Mouse (Mus musculus) thymus, adult 2 months (tissue): ENCODE data around the gene Gm525. TPM values are rescaled to one million over a fixed set of nuclear protein-coding genes. Genes with fewer than 3 reads are reported as not detected.
"Not testable (repeated sequence)": the region's sequence is repeated elsewhere in the genome, so short reads cannot be mapped to it uniquely, and the experiment has no call there.

Experiments
- DNase-seq: peaks from one replicate; pipeline ENCODE4 v3.0.0; 2021
- H3K27ac ChIP-seq: fragments of 200-500 bp; 2 replicates; pipeline ENCODE4 v1.5.1; 2012; ENCODE audit warnings: low read length, control low read depth; ENCODE audit not compliant: control insufficient read depth, insufficient read depth
- H3K27me3 ChIP-seq: fragments of 200-500 bp; 2 replicates; pipeline ENCODE4 v1.6.1; 2012; ENCODE audit warnings: mild to moderate bottlenecking, low read length, moderate library complexity, mixed read lengths; ENCODE audit not compliant: control insufficient read depth, insufficient read depth
- H3K36me3 ChIP-seq: fragments of 200-500 bp; 2 replicates; pipeline ENCODE4 v1.6.1; 2012; ENCODE audit warnings: mild to moderate bottlenecking, low read length, moderate library complexity; ENCODE audit not compliant: control insufficient read depth, insufficient read depth
- H3K4me1 ChIP-seq: fragments of 200-500 bp; replicated peaks from 2 replicates; pipeline ENCODE4 v1.6.1; 2012; ENCODE audit warnings: low read length; ENCODE audit not compliant: control insufficient read depth, insufficient read depth
- H3K4me3 ChIP-seq: fragments of 200-500 bp; 2 replicates; pipeline ENCODE4 v1.5.1; 2012; ENCODE audit warnings: mild to moderate bottlenecking, low read length, control low read depth, moderate library complexity; ENCODE audit not compliant: control insufficient read depth, insufficient read depth
- CTCF ChIP-seq: fragments of 200-500 bp; IDR thresholded peaks from 2 replicates; pipeline ENCODE4 v1.5.1; 2012; ENCODE audit warnings: mild to moderate bottlenecking, control low read depth, low read length, moderate library complexity, borderline replicate concordance; ENCODE audit not compliant: control insufficient read depth, poor library complexity, insufficient read depth; ENCODE audit errors: extremely low read depth
- POLR2A ChIP-seq: fragments of 200-500 bp; IDR thresholded peaks from 2 replicates; pipeline ENCODE4 v1.6.1; 2012; ENCODE audit warnings: mild to moderate bottlenecking, low read length, control low read depth, moderate library complexity; ENCODE audit not compliant: control insufficient read depth, poor library complexity, insufficient read depth; ENCODE audit errors: extremely low read depth
- WGBS: fragments of 180-500 bp; shearing (Covaris S2); methylation state at CpG from one replicate; pipeline ENCODE4 v1.1.7; 2018; 5-methylcytosine and 5-hydroxymethylcytosine counted together
- polyA plus RNA-seq: library from polyadenylated mRNA; depleted of rRNA; stranded (reverse); fragments of >200 nt; gene quantifications from 2 replicates; pipeline ENCODE4 v1.2.3, GENCODE M21; 2012

Gm525 gene
- polyA plus RNA-seq, 1 experiment, result 35.9 TPM

DNA sequence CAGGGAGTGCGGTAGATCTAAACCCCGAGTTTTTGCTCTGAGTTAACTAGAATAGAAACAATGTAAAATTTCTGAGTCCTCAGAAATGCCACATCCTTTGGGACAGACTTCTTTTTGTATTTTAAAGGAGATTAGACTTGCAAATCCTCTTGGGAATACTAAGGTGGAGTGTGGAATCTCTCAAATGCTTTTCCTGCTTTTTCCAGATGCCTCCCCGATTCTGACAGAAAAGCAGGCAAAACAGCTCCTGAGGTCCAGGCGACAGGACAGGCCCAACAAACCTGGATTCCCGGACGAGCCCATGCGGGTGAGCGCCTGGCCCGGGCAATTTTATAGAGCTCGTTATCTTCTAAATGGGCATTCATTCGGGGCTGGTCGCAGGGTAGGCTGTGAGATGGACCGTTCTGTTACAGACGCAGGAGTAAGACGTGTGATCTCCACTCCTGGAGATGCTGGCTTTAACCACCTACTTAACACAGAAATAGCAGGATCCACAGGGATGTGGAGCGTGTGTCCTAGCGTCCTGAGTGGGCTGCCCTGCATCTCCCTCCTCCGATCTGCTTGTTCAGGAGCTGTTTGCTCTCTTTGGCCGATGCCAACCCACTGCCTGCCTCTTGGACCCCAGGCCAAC, 1.3 kb downstream of the Gm525 start:
- peaks cover 67% of the 10 kb centered on the region for H3K4me1 ChIP-seq
- no peak for DNase-seq
- no peak overlapping the region for H3K4me3 ChIP-seq
- no peaks in the 10 kb centered on the region for H3K36me3 ChIP-seq
- peak overlapping the region; percentile 80 for H3K27ac ChIP-seq
- no peaks in the 10 kb centered on the region for H3K27me3 ChIP-seq
- 91% methylated on average over 19 of the region's 19 CpGs for WGBS
- TF ChIP-seq CTCF (no peak), POLR2A (no peak)

DNA sequence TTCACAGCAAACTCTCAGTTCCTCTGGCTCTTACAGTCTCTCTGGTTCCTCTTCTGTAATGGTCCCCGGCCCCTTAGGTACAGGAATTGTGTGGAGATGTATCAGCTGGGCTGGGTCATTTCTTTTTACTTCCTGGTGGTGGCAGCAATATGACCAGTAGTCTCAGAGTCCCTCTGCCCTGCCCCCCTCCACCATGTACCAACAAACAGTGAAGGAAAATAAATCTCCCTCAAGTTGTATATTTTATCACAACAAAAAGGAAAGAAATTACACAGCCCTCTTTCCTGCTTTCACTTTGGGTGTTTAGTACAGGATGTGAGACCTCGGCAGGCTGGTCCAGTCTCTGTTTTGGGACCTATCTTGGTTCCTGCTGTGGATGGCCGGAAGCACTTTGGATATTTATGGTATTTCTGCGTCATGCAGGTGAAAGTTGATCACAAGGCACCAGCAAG, 2.8 kb downstream of the Gm525 start:
- no peaks in the 10 kb centered on the region for H3K27me3 ChIP-seq
- WGBS, result 21% methylated on average over 4 of the region's 4 CpGs
- DNase-seq, result no peak
- TF ChIP-seq CTCF (no peak), POLR2A (no peak)
- no peak overlapping the region for H3K4me3 ChIP-seq
- H3K36me3 ChIP-seq, result peaks cover 3% of the 10 kb centered on the region; the same call in 1 of the 2 replicates
- peak overlapping the region; percentile 96 for H3K27ac ChIP-seq
- H3K4me1 ChIP-seq, result peaks cover 73% of the 10 kb centered on the region

DNA sequence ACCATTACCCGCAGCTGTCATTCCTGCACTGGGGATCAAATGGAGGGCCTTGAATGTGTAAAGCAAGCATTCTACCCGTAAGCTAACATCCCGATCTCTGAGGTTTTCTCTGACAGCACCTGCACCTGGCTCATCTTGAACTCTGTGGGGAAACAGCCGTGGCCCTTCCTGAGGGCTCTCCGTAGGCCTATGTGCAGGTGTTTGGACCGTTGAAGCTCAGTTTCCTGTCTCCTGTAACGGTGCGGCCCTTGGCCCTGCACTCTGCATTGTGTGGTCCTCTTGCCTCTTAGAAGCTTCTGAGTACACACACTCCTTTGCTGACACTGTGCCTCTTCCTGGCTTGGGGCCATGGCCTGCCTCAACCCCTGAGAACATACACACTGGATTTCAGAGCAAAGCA, 4.0 kb downstream of the Gm525 start:
- peaks cover 72% of the 10 kb centered on the region for H3K4me1 ChIP-seq
- no peak overlapping the region for H3K4me3 ChIP-seq
- H3K36me3 ChIP-seq, result peaks cover 3% of the 10 kb centered on the region; the same call in 1 of the 2 replicates
- WGBS, result 7% methylated on average over 8 of the region's 8 CpGs
- no peaks in the 10 kb centered on the region for H3K27me3 ChIP-seq
- no peak for TF ChIP-seq CTCF
- TF ChIP-seq POLR2A, result peak; percentile 49
- peak; percentile 87 for DNase-seq
- peak overlapping the region; percentile 96 for H3K27ac ChIP-seq

DNA sequence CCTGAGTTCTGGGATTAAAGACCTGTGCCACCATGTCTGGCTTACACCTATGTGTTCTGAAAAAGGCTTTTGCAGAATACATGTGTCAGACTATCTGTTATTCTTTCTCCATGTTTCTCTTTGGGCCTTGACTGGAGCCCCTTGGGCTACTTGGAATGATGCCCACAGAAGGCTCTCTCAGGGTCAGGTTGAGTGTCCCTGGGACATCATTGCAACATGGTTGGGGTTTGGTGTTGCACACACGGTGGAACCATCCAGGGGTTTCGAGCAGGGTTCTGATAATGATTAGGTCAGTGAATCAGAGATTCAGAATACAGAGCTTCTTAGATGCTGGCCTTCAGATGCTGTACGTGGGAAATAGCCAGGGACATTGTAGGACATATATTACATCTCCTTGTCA, 4.7 kb downstream of the Gm525 start:
- no peak for DNase-seq
- peaks cover 73% of the 10 kb centered on the region for H3K4me1 ChIP-seq
- TF ChIP-seq POLR2A, result no peak
- TF ChIP-seq CTCF, result no peak
- H3K27me3 ChIP-seq, result no peaks in the 10 kb centered on the region
- 73% methylated on average over 3 of the region's 3 CpGs for WGBS
- H3K4me3 ChIP-seq, result no peak overlapping the region
- peak overlapping the region; percentile 96 for H3K27ac ChIP-seq
- peaks cover 3% of the 10 kb centered on the region; the same call in 1 of the 2 replicates for H3K36me3 ChIP-seq

DNA sequence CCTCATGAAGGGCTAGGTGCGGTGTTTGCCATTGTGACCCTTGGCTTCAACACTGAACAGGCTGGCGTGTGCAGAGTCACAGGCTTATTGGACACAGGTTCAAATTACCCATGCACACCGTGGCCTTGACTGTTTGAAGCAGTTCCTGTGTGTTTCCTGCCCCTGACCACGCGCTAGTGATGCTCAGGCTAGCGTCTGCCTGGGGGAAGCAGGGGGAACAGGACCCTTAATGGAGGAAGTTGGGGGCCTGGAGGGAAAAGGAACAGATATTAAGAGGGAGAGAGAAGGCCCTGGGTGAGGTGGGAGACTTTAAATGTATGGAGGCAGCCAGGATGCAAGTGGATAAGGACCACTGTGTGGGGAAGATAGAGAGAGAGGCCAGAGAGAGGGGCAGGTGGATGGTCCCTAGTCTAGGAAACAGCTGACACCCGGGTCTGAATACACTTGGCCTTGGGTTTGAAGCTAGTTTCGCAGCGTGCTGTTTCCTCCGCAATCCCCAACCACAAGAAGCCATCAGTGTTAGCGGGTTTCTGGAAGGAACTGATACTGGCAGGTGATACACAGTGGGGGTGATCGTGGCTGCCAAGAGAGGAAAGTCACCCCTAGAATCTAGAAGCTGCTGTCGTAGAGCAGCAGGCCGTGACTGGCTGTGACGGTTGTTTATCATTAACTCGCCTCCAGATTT, 5.5 kb downstream of the Gm525 start:
- WGBS, result 13% methylated on average over 16 of the region's 16 CpGs
- peak; percentile 58 for DNase-seq
- Histone ChIP-seq H3K27me3 (no peaks in the 10 kb centered on the region), H3K27ac (peak overlapping the region; percentile 96), H3K4me1 (peaks cover 72% of the 10 kb centered on the region), H3K36me3 (peaks cover 3% of the 10 kb centered on the region; the same call in 1 of the 2 replicates), H3K4me3 (no peak overlapping the region)
- TF ChIP-seq POLR2A, result 0 out of 2 replicates have a peak, but pooled peaks have one; percentile 17
- no peak for TF ChIP-seq CTCF

DNA sequence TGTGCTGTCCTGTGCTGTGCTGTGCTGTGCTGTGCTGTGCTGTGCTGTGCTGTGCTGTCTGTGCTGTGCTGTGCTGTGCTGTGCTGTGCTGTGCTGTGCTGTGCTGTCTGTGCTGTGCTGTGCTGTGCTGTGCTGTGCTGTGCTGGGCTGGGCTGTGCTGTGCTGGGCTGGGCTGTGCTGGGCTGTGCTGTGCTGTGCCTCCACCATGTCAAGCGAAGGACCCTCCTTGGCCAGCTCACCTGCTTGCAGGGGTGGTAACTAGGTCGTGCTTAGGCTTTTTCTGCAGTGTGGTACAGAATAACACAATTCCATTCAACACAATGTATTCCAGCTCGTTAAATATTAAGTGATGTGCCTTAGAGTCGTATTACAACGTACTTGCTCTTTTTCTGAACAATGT, 8.3 kb downstream of the Gm525 start:
- DNase-seq, result not testable (repeated sequence)
- WGBS, result 72% methylated on average over 5 of the region's 5 CpGs

DNA sequence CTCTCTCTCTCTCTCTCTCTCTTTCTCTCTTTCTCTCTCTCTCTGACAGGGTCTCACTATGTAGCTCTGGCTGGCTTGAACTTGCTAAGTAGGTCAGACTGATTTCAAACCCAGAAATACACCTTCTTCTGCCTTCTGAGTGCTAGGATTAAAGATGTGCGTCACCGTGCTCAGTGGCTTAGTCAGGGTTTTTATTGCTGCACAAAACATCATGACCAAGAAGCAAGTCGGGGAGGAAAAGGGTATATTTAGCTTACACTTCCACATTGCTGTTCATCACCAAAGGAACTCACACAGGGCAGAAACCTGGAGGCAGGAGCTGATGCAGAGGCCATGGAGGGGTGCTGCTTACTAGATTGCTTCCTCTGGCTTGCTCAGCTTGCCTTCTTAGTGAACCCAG, 9.1 kb downstream of the Gm525 start:
- H3K4me3 ChIP-seq, H3K27me3 ChIP-seq, H3K36me3 ChIP-seq: not testable (repeated sequence)
- peak; percentile 43 for DNase-seq
- 24% methylated on average over 3 of the region's 3 CpGs for WGBS
- H3K4me1 ChIP-seq, result peaks cover 62% of the 10 kb centered on the region
- peak overlapping the region; percentile 93 for H3K27ac ChIP-seq

More for the DNA sequence above, 8.3 kb downstream of the Gm525 start:
- not testable (repeated sequence) for H3K27me3 ChIP-seq, H3K36me3 ChIP-seq, H3K4me3 ChIP-seq
- Histone ChIP-seq H3K27ac (peak overlapping the region; percentile 93), H3K4me1 (peaks cover 65% of the 10 kb centered on the region)
